Mouse (Mus musculus) neutrophil, adult 65 days (primary cell): ENCODE data around the gene Olfr615. TPM values are rescaled to one million over a fixed set of nuclear protein-coding genes. Genes with fewer than 3 reads are reported as not detected.

ENCODE experiments used
- total RNA-seq: library from RNA; stranded (reverse); gene quantifications from 2 replicates; pipeline ENCODE4 v1.2.4, GENCODE M21; 2023

Gene Olfr615
- total RNA-seq, result not detected in 2 replicates

GRCm38 (mm10) chr7:103555779-103556178, at the start of gene Olfr615:
Olfr615 (plus strand) TSS chr7:103556079.

GRCm38 (mm10) chr7:103512022-103512421, 43.9 kb upstream of the Olfr615 start, which contains the start of gene Olfr610:
Olfr610 (minus strand) TSS chr7:103512122.

DNA sequence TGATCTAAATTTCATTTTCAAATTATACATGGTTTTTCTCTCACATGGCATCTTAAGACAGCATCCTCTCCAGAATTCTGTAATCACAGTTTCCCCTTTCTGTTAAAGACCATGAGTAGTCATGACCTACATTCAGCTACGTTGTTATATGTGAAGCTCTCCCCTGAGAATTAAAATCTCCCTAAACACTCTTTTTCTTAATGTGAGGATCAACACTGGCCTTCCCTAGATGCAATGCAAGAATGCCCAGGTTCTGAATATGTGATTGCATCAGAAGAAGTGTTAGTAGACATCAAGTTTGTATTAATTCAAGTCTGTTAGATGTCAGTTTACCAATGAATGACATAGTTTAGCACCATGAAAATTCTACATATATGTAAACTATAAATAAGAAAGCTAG, 35.1 kb upstream of the Olfr615 start, which contains the start of gene Olfr611:
Olfr611 (minus strand) TSS at position 101 of the 400 bp plus-strand sequence.

DNA sequence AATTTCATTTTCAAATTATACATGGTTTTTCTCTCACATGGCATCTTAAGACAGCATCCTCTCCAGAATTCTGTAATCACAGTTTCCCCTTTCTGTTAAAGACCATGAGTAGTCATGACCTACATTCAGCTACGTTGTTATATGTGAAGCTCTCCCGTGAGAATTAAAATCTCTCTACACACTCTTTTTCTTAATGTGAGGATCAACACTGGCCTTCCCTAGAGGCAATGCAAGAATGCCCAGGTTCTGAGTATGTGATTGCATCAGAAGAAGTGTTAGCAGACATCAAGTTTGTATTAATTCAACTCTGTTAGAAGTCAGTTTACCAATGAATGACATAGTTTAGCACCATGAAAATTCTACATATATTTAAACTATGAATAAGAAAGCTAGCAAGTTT, 13.3 kb upstream of the Olfr615 start, which contains the start of gene Olfr612:
Olfr612 (minus strand) TSS at position 101 of the 400 bp plus-strand sequence.

DNA sequence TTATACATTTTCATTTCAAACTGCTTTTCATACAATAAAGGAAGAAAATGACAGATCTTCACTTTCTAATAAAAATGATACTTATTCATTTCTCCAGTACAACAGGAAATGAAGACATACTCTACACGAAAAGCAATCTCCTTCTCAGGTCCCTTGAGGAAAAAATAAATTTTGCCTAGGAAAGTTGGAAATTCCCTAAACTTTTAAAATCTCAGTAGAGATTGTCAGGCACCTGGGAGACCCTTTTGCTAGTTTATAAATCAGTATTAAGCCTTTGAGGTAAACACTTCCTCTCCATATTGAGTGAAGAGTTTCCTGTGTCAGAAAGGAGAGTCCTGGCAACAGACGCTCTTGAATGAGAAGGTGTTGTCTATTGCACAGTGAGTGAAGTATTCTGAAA, 8.1 kb upstream of the Olfr615 start, which contains the start of gene Olfr613:
Olfr613 (plus strand) TSS at position 301 of the 400 bp plus-strand sequence.

DNA sequence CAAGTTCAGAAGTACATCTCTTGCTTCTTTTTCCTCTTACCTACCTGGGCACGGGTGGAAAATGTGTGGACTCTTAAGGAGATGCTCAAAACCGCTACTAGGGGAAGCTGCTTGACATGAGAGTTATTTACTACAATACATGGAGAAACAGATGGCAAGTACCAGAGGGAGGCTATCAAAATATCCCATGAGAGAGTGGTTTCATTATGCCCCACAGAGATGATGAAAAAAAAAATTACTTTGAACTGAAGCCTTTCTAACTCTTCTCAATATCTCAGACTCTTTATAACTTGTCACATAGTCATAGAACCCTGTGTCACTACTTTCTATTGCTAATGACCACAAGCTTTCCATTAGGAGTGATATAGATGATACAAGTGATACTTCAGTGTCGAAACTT, 13.2 kb downstream of the Olfr615 start, which contains the start of gene Olfr616:
Olfr616 (minus strand) TSS at position 101 of the 400 bp plus-strand sequence.

DNA sequence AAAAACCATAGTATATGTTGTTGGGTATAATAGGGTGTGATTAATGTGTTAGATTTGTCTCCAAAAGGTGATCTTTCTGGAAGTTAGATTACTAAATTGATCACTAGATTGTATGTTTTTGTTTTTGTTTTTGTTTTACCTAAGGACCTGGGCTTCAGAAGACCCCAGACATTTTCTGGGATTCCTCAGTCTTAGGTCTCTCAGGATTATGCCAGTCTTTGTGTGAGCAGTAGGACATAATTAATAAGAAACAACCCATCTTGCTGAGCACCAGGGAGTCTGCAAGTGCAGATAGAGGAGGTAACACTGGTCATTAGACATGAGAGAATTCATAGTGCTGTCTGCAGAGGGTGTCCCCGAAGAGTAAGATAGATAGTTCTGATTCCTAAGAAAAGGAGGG, 16.9 kb downstream of the Olfr615 start, which contains the start of gene Olfr617:
Olfr617 (plus strand) TSS at position 301 of the 400 bp plus-strand sequence.

GRCm38 (mm10) chr7:103589803-103590202, 33.9 kb downstream of the Olfr615 start, which contains the start of gene Olfr618:
Olfr618 (plus strand) TSS chr7:103590103.

GRCm38 (mm10) chr7:103600275-103600674, 44.4 kb downstream of the Olfr615 start, which contains the start of gene Olfr619:
Olfr619 (plus strand) TSS chr7:103600575.

GRCm38 (mm10) chr7:103612434-103612833, 56.6 kb downstream of the Olfr615 start, which contains the start of gene Olfr620:
Olfr620 (minus strand) TSS chr7:103612534.

Other genes starting within 250 kb of the Olfr615 start
- gene Olfr597, start 239.8 kb upstream of the Olfr615 start, total RNA-seq, result not detected in 2 replicates
- not detected in 2 replicates for gene Olfr598, start 232.5 kb upstream of the Olfr615 start, total RNA-seq
- gene Olfr599, start 220.2 kb upstream of the Olfr615 start, total RNA-seq, result not detected in 2 replicates
- not detected in 2 replicates for gene Olfr600, start 206.4 kb upstream of the Olfr615 start, total RNA-seq
- not detected in 2 replicates for gene Olfr601, start 193.4 kb upstream of the Olfr615 start, total RNA-seq
- gene Olfr603, start 169.9 kb upstream of the Olfr615 start, total RNA-seq, result not detected in 2 replicates
- gene Usp17lc, start 141.0 kb upstream of the Olfr615 start, total RNA-seq, result not detected in 2 replicates
- gene Olfr605, start 110.6 kb upstream of the Olfr615 start, total RNA-seq, result not detected in 2 replicates
- not detected in 2 replicates for gene Olfr606, start 107.0 kb upstream of the Olfr615 start, total RNA-seq
- gene Olfr607, start 91.9 kb upstream of the Olfr615 start, total RNA-seq, result not detected in 2 replicates
- gene Olfr608, start 86.2 kb upstream of the Olfr615 start, total RNA-seq, result not detected in 2 replicates
- not detected in 2 replicates for gene Olfr609, start 58.0 kb upstream of the Olfr615 start, total RNA-seq
- gene Olfr610, start 44.0 kb upstream of the Olfr615 start, total RNA-seq, result not detected in 2 replicates
- not detected in 2 replicates for gene Olfr611, start 35.2 kb upstream of the Olfr615 start, total RNA-seq
- gene Olfr612, start 13.4 kb upstream of the Olfr615 start, total RNA-seq, result not detected in 2 replicates
- gene Olfr613, start 8.0 kb upstream of the Olfr615 start, total RNA-seq, result not detected in 2 replicates
- gene Olfr616, start 13.1 kb downstream of the Olfr615 start, total RNA-seq, result not detected in 2 replicates
- gene Olfr617, start 17.0 kb downstream of the Olfr615 start, total RNA-seq, result not detected in 2 replicates
- gene Olfr618, start 34.0 kb downstream of the Olfr615 start, total RNA-seq, result not detected in 2 replicates
- not detected in 2 replicates for gene Olfr619, start 44.5 kb downstream of the Olfr615 start, total RNA-seq
- not detected in 2 replicates for gene Olfr620, start 56.5 kb downstream of the Olfr615 start, total RNA-seq
- not detected in 2 replicates for gene Olfr622, start 86.6 kb downstream of the Olfr615 start, total RNA-seq
- gene Olfr623, start 107.6 kb downstream of the Olfr615 start, total RNA-seq, result not detected in 2 replicates
- gene Olfr624, start 115.1 kb downstream of the Olfr615 start, total RNA-seq, result not detected in 2 replicates
- not detected in 2 replicates for gene Olfr625-ps1, start 126.6 kb downstream of the Olfr615 start, total RNA-seq
- not detected in 2 replicates for gene Olfr243, start 158.6 kb downstream of the Olfr615 start, total RNA-seq
- not detected in 2 replicates for gene Olfr628, start 174.3 kb downstream of the Olfr615 start, total RNA-seq
- not detected in 2 replicates for gene Olfr629, start 188.9 kb downstream of the Olfr615 start, total RNA-seq
- not detected in 2 replicates for gene Olfr630, start 201.3 kb downstream of the Olfr615 start, total RNA-seq
- gene Olfr69, start 215.5 kb downstream of the Olfr615 start, total RNA-seq, result not detected in 2 replicates
- gene Olfr68, start 223.6 kb downstream of the Olfr615 start, total RNA-seq, result not detected in 2 replicates
- not detected in 2 replicates for gene Olfr67, start 235.7 kb downstream of the Olfr615 start, total RNA-seq